Mouse (Mus musculus): Measurements from ENCODE around the gene Dnaja2.

- no peak for TF ChIP-seq POLR2A (IDR thresholded peaks at IDR 0.05; ENCODE audit: low read depth, low read length)
- TF ChIP-seq CTCF (IDR thresholded peaks at IDR 0.05; ENCODE audit: borderline replicate concordance, insufficient read depth, low read length): no peak
These were observed 59.0 kb downstream of the Dnaja2 start for GRCm38 (mm10) chr8:85496125-85496524.
